Mouse (Mus musculus) mature B cell (primary cell): ENCODE data around the gene Rpusd1.

ENCODE experiments used
- in situ Hi-C: fragments of 300-500 bp; cut with MboI; formaldehyde crosslinking; loops from 2 replicates; pipeline ENCODE4 v1.14.3; 2019

Rpusd1 gene

GRCm38 (mm10) chr17:25727265-25728008 is at the start of gene Rpusd1, which contains the start of gene Chtf18:
TSS of gene Rpusd1 (plus strand) at chr17:25727670.
TSS of gene Chtf18 (minus strand) at chr17:25727419.
- in situ Hi-C loops = no loop called here

- in situ Hi-C loops = no loop called here
Measured at GRCm38 (mm10) chr17:25677969-25678368, 49.5 kb upstream of the Rpusd1 start.

- in situ Hi-C loops = no loop called here
Measured at GRCm38 (mm10) chr17:25679818-25680217, 47.7 kb upstream of the Rpusd1 start.

- in situ Hi-C loops = no loop called here
Measured at GRCm38 (mm10) chr17:25681636-25682035, 45.8 kb upstream of the Rpusd1 start.

- in situ Hi-C loops = no loop called here
Measured at GRCm38 (mm10) chr17:25686323-25686722, 41.1 kb upstream of the Rpusd1 start.

- in situ Hi-C loops = no loop called here
Measured at GRCm38 (mm10) chr17:25688922-25689321, 38.5 kb upstream of the Rpusd1 start.

- in situ Hi-C loops = no loop called here
Measured at GRCm38 (mm10) chr17:25696263-25696662, 31.2 kb upstream of the Rpusd1 start.

- in situ Hi-C loops = no loop called here
Measured at GRCm38 (mm10) chr17:25698446-25698845, 29.0 kb upstream of the Rpusd1 start.

- in situ Hi-C loops = no loop called here
Measured at GRCm38 (mm10) chr17:25700863-25701496, 26.5 kb upstream of the Rpusd1 start.

GRCm38 (mm10) chr17:25709994-25710393 is 17.5 kb upstream of the Rpusd1 start:
- in situ Hi-C loops = no loop called here

GRCm38 (mm10) chr17:25711136-25711535 is 16.3 kb upstream of the Rpusd1 start:
- in situ Hi-C loops = no loop called here

- in situ Hi-C loops = no loop called here
Measured at GRCm38 (mm10) chr17:25715627-25716026, 11.8 kb upstream of the Rpusd1 start.

- in situ Hi-C loops = no loop called here
Measured at GRCm38 (mm10) chr17:25716130-25716529, 11.3 kb upstream of the Rpusd1 start.

GRCm38 (mm10) chr17:25716711-25717637 is 10.5 kb upstream of the Rpusd1 start, which contains the start of gene Gng13:
TSS of gene Gng13 (plus strand) at chr17:25717171.
- in situ Hi-C loops = no loop called here

- in situ Hi-C loops = no loop called here
Measured at GRCm38 (mm10) chr17:25717691-25718090, 9.8 kb upstream of the Rpusd1 start.

- in situ Hi-C loops = no loop called here
Measured at GRCm38 (mm10) chr17:25721476-25721875, 6.0 kb upstream of the Rpusd1 start.

- in situ Hi-C loops = no loop called here
Measured at GRCm38 (mm10) chr17:25723470-25723869, 4.0 kb upstream of the Rpusd1 start.

- in situ Hi-C loops = no loop called here
Measured at GRCm38 (mm10) chr17:25723919-25724318, 3.6 kb upstream of the Rpusd1 start.

GRCm38 (mm10) chr17:25725264-25725663 is 2.2 kb upstream of the Rpusd1 start:
- in situ Hi-C loops = no loop called here

- in situ Hi-C loops = no loop called here
Measured at GRCm38 (mm10) chr17:25728009-25728270, 470 bp downstream of the Rpusd1 start.

GRCm38 (mm10) chr17:25732082-25732481 is 4.6 kb downstream of the Rpusd1 start:
- in situ Hi-C loops = no loop called here

GRCm38 (mm10) chr17:25735246-25735645 is 7.8 kb downstream of the Rpusd1 start:
- in situ Hi-C loops = no loop called here
